Mouse (Mus musculus) lung, postnatal 4 days (tissue): Measurements from ENCODE around the gene Cpeb3.
A peak's percentile ranks its signal among the peaks of the same experiment; 100 is the strongest.

Source experiments
- DNase-seq, 2 experiments: peaks; one replicate each; pipeline ENCODE4 v3.0.0; 2021

Gene Cpeb3

DNA sequence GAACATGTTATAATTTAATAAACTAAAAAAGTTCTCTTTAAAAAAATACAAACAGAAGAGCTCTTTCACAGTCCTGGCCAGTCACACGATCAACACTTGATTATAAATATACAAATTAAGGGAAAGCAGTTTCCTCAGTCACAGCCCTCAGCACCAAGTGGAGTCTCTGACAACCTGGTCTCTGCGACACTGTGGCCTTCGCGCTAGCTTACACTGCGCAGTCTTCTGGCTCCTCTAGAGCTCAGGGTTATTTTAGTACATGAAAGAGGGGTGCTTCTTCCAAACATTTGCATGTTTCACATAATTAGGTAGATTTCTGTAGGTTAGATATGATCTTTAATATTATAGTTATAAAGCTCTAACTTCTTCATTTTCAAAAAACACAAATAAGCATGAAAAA is 186.3 kb downstream of the Cpeb3 start:
- no peak for DNase-seq

GRCm38 (mm10) chr19:37020951-37021350 is 187.4 kb downstream of the Cpeb3 start:
- DNase-seq: no peak

DNA sequence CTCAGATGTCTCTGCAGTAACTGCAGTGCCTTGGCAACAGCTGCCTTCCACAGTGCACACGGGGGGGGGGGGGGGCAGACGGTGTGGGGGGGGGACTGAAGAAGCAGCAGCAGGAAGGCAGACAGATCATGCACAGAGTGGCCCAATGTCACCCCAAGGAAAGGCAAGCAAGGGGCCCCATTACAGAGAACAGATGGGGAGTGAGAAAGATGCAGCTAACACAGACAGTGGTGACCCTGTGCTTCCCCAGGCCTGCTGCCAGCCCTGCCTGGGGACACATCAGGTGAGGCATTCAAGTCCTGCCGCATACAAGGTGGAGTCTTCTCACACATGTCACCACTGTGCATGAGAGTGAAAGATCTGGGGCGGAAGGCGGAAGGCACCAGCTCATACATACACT is 187.9 kb downstream of the Cpeb3 start:
- no peak for DNase-seq

- DNase-seq: no peak
Measured at GRCm38 (mm10) chr19:37018931-37019330, 189.5 kb downstream of the Cpeb3 start.

GRCm38 (mm10) chr19:37018411-37018810 is 190.0 kb downstream of the Cpeb3 start:
- DNase-seq: peak; percentile 80 to 85

DNA sequence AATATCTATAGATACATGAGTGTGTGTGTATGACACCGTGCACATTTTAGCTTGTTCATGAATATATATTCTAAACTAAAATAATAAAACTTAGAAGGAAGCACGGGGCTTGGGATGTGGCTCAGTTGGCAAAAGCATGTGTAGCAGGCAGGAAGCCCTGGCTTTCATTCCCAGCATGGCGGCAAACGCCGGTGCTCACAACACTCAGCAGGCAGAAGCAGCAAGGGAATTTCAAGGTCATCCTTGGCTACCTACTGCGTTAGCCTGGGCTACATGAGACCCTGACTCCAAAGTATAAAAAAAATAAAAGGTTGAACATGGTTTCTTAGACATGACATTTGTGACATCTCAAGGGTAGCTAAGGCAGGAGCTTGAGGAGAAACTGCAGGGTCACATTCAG is 191.5 kb downstream of the Cpeb3 start:
- DNase-seq: no peak

GRCm38 (mm10) chr19:37014173-37014939 is 194.0 kb downstream of the Cpeb3 start:
- DNase-seq: no peak

GRCm38 (mm10) chr19:37013461-37013860 is 194.9 kb downstream of the Cpeb3 start:
- no peak for DNase-seq

DNA sequence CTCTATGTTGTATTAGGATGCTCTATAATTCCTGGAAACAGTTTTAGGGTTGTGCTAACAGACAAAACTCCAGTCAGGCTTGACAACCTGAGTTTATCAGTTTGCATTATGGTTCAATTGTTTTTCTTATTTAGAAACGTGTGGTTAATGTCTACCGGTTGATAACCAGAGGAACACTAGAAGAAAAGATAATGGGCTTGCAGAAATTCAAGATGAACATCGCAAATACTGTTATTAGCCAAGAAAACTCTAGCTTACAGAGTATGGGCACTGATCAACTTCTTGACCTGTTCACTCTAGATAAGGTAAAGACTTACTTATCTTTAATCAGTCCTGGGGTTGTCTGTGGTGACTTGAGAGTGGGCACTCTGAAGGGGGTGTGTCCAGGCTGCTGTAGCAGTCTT is 198.5 kb downstream of the Cpeb3 start:
- no peak for DNase-seq

DNA sequence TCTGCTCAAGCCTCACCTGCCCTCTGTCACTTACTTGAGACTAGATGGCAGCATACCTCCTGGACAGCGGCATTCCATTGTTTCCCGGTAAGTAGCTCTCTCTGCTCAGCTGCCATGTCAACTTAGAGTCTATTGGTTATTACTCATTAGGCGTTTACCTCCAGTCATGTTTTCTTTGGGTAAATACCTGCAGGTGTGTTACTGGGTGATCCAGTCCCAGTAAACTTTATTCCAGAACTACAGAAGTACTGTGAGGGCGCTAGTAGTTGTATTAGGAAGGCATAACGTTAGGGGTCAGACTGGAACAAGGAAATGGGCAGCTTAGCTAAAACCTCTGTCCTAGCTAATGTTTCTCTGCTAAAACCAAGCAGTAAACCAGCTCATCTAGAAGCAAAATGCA is 203.8 kb downstream of the Cpeb3 start:
- DNase-seq: no peak
